Mouse (Mus musculus) mature B cell (primary cell): Measurements from ENCODE around the gene Lsm14b.

ENCODE experiments used
- in situ Hi-C: fragments of 300-500 bp; cut with MboI; formaldehyde crosslinking; loops from 2 replicates; pipeline ENCODE4 v1.14.3; 2019

Lsm14b gene

GRCm38 (mm10) chr2:180024401-180025098 is at the start of gene Lsm14b:
Lsm14b (plus strand) TSS chr2:180024987.
- in situ Hi-C loops = no loop called here

- in situ Hi-C loops = no loop called here
Observed at GRCm38 (mm10) chr2:179975851-179976250, 48.9 kb upstream of the Lsm14b start.

GRCm38 (mm10) chr2:179976295-179976627 is 48.5 kb upstream of the Lsm14b start:
- in situ Hi-C loops = no loop called here

GRCm38 (mm10) chr2:179976628-179977343 is 48.0 kb upstream of the Lsm14b start, which contains the start of gene Taf4:
Taf4 (minus strand) TSS chr2:179976646.
- in situ Hi-C loops = no loop called here

GRCm38 (mm10) chr2:179977344-179978025 is 47.3 kb upstream of the Lsm14b start:
- in situ Hi-C loops = no loop called here

DNA sequence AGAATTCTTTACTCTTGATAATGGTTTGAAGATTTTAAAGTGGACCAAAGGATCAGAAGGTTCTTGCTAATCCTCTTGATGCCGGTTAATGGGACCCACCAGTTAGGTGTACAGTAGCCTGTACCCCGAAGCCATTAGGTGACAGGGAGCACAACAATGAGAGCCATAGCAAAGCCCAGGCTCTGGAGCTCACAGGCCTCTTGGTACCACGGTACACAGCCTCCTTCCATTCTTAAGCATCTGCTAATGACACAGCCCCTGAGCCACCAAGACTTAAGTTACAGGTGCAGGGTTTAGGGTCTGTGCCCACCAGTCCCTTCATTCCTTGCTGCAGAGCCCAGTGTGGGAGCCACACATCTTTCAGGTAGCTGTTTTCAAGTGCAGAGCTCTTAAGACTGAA is 46.5 kb upstream of the Lsm14b start:
- in situ Hi-C loops = no loop called here

- in situ Hi-C loops = no loop called here
Observed at GRCm38 (mm10) chr2:179979836-179980235, 45.0 kb upstream of the Lsm14b start.

DNA sequence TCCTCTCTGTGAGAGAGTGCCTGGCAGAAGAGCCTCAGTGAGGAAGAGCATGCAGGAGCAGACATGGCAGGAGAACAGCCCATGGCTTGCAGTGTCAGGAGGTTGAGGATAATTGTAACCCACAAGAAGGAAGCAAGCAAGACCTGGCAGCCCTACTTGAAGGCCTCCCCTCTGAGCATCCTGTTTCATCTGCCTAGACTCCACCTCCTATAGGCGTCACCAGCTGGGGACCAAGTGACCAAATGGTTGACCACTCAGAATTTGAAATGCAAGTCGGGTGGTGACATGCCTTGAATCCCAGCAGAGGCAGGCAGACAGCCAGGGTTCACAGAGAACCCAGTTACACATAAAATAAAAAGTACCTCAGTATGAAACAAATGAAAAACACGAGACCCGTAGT is 44.2 kb upstream of the Lsm14b start:
- in situ Hi-C loops = no loop called here

DNA sequence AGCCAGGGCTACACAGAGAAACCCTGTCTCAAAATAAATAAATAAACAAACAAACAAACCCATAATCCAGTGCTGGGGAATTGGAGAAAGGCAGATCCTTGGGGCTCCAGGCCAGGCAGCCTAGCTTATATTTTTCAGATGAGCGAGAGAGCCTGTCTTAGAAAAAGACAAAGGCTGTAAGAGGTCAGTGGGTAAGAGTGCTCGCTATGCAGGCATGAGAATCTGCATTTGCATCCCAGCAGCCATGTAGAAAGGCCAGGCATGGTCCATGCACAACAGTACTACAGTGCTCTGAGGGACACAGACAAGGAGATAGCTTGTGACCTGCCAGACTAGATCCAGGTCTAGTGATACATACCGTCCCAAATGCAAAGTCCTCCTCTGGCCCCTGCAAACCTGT is 42.1 kb upstream of the Lsm14b start:
- in situ Hi-C loops = no loop called here

DNA sequence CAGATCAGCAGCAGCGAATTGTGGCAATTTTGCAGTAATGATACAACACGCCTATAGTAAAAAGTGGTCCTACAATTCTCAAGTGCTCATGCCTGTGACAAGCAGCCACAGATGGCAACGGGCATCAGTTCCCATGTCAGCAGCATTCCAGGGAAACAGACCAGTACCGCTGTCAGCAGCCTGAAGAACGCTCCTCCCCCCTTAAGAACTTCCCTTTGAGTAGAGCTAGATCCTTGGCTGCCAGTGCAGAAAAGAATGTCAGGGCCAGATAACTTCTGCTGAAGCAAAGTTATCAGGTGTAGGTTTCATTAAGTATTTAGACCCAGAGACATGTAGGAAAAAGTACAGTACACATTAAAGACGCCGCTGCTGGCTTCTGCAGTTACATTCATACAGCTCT is 40.0 kb upstream of the Lsm14b start:
- in situ Hi-C loops = no loop called here

GRCm38 (mm10) chr2:179985695-179986094 is 39.1 kb upstream of the Lsm14b start:
- in situ Hi-C loops = no loop called here

- in situ Hi-C loops = no loop called here
Observed at GRCm38 (mm10) chr2:179986437-179987022, 38.3 kb upstream of the Lsm14b start.

- in situ Hi-C loops = no loop called here
Observed at GRCm38 (mm10) chr2:179989098-179989497, 35.7 kb upstream of the Lsm14b start.

GRCm38 (mm10) chr2:179993071-179993470 is 31.7 kb upstream of the Lsm14b start:
- in situ Hi-C loops = no loop called here

GRCm38 (mm10) chr2:179998431-179998830 is 26.4 kb upstream of the Lsm14b start:
- in situ Hi-C loops = no loop called here

DNA sequence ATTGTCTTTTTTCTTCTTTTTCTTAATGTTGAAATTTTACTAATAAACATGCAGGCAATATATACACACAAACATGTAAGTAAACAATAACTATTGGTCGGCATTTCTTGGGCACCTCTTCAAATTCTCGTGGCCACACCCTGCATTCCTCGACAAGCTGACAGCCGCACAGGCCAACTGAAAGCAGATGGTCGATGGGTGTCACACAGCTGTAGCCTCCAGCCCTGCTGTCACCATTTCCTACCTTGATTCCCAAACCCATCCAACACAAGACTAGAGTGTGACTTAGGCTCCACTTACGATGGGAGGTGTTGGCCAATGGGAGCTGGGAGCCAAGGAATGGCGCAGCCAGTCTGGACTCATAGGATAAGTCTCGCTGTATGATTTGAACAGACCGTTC is 23.2 kb upstream of the Lsm14b start:
- in situ Hi-C loops = no loop called here

DNA sequence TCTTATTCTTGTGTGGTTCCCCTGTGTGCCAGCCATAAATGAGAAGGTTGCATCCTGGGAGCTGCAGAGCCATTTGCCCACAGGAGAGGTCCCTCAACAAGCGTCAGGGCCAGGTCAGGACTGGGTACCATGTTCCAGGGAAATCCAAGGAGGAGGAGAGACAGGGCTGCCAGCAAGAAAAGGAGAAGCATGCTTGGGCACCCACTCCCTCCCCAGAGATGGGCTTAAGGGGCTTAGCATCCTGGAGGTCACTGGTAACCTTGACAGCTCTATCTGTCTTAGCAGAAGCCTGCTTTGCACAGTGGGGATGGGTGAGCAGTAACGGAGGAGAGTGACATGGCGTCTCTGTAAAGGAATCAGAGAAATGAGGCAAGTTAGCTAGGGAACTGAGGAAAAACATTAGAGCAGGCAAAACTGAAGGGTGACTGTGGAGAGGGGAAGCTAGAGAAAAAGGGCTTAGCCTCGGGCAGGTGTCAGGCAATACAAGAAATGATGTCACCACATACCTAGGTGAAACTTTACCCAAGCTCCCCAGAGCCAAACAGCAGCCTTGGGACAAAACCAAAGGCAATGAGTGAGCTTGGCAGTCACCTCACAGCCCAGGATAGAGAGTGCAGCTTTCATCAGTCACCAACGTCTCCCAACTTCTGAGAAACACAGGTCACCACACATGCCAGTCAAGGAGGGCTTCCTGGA is 19.0 kb upstream of the Lsm14b start:
- in situ Hi-C loops = no loop called here

DNA sequence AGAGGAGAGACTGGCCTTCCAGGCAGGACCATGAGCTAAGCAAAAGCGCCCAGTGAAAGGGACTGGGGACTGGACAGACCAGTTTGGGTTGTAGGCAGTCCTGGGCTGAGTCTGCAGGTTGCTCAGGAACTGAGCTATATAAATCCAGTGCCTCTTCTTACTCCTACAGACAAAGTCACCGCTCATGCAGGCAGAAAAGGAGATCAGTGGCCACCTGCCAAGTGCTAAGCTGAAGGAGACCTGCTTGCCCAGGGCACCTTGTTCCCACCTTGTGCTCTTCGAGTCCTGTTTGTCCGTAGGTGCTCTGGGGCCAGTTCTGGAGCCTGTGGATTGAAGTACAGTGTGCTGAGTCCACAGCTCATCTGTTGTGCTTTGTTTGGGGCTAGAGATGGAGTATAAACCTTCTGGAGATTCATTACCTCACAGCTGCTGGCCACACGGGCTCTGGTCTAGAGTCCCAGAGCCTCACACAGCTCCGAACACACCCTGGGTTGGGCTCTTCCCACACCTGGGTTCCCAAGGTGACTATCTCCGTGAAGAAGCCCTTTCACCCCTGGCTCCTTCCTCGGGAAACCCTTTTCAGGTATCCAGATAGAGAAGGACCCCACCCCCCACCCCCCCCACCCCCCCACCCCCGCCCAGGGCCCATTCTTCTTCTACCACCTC is 18.3 kb upstream of the Lsm14b start:
- in situ Hi-C loops = no loop called here

DNA sequence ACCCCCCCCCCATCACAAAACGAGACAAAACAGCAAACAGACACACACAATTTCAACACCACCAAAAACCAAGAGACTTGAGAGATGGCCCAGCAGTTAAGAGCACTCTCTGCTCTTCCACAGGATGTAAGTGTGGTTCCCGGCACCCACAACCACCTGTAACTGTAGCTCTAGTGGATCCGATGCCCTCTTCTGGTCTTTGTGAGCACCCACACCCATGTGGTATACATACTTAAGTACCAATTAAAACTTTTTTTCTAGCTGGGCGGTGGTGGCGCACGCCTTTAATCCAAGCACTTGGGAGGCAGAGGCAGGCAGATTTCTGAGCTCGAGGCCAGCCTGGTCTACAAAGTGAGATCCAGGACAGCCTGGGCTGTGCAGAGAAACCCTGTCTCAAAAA is 14.1 kb upstream of the Lsm14b start:
- in situ Hi-C loops = no loop called here

- in situ Hi-C loops = no loop called here
Observed at GRCm38 (mm10) chr2:180011370-180011769, 13.4 kb upstream of the Lsm14b start.

DNA sequence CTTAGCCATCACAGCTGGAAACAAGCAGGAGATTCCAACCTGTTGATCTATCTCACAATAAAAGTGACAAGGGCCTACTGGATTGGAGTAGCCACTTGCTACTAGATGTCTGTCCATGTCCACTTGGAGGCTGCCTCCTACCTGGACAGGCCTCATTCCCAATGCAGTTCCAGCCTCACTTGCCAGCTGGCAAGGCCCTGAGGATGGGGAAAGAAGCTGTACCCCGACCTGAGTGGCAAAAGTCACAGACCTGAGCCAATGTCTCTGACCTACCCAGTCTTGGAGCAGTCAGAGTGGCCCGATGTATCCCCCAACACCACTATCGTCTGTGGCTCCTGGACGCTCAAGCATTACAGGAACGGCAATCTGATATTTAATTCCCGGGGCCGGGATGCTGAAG is 11.1 kb upstream of the Lsm14b start:
- in situ Hi-C loops = no loop called here

- in situ Hi-C loops = no loop called here
Observed at GRCm38 (mm10) chr2:180017632-180018031, 7.2 kb upstream of the Lsm14b start.
